Mouse (Mus musculus) embryo, embryonic 11.5 days (tissue): Measurements from ENCODE around the gene Ebf1.

Experiments used
- DNase-seq: peaks from one replicate; pipeline ENCODE4 v3.0.0-alpha.2; 2012; ENCODE audit warnings: low read depth, low spot score

Ebf1 gene

GRCm38 (mm10) chr11:44833351-44833996, 216.4 kb downstream of the Ebf1 start:
- no peak for DNase-seq

- no peak for DNase-seq
Measured at GRCm38 (mm10) chr11:44835166-44835565, 218.0 kb downstream of the Ebf1 start.

GRCm38 (mm10) chr11:44837592-44837991, 220.5 kb downstream of the Ebf1 start:
- no peak for DNase-seq

- no peak for DNase-seq
Measured at GRCm38 (mm10) chr11:44841127-44842056, 224.3 kb downstream of the Ebf1 start.

- no peak for DNase-seq
Measured at GRCm38 (mm10) chr11:44851874-44852273, 234.8 kb downstream of the Ebf1 start.

- DNase-seq, result no peak
Measured at GRCm38 (mm10) chr11:44852921-44853320, 235.8 kb downstream of the Ebf1 start.

GRCm38 (mm10) chr11:44854496-44854895, 237.4 kb downstream of the Ebf1 start:
- DNase-seq, result no peak

GRCm38 (mm10) chr11:44861108-44861507, 244.0 kb downstream of the Ebf1 start:
- no peak for DNase-seq

GRCm38 (mm10) chr11:44863910-44864309, 246.8 kb downstream of the Ebf1 start:
- DNase-seq, result no peak

GRCm38 (mm10) chr11:44866476-44867149, 249.5 kb downstream of the Ebf1 start:
- DNase-seq, result no peak

GRCm38 (mm10) chr11:44867433-44867832, 250.3 kb downstream of the Ebf1 start:
- DNase-seq, result no peak

GRCm38 (mm10) chr11:44873876-44874275, 256.8 kb downstream of the Ebf1 start:
- no peak for DNase-seq

GRCm38 (mm10) chr11:44875171-44875570, 258.1 kb downstream of the Ebf1 start:
- DNase-seq, result no peak

- no peak for DNase-seq
Measured at GRCm38 (mm10) chr11:44881056-44881683, 264.1 kb downstream of the Ebf1 start.

GRCm38 (mm10) chr11:44882476-44882970, 265.4 kb downstream of the Ebf1 start:
- DNase-seq, result no peak

GRCm38 (mm10) chr11:44884337-44884736, 267.2 kb downstream of the Ebf1 start:
- DNase-seq, result no peak

GRCm38 (mm10) chr11:44886897-44887296, 269.8 kb downstream of the Ebf1 start:
- DNase-seq, result no peak

GRCm38 (mm10) chr11:44887691-44888090, 270.6 kb downstream of the Ebf1 start:
- DNase-seq, result no peak

GRCm38 (mm10) chr11:44888390-44888789, 271.3 kb downstream of the Ebf1 start:
- DNase-seq, result no peak

- DNase-seq, result no peak
Measured at GRCm38 (mm10) chr11:44892814-44893521, 275.9 kb downstream of the Ebf1 start.

- DNase-seq, result no peak
Measured at GRCm38 (mm10) chr11:44893986-44894385, 276.9 kb downstream of the Ebf1 start.
